Mouse (Mus musculus) bone marrow, adult 2 months (tissue): ENCODE data around the gene Rbm33.

Experiments
- CTCF ChIP-seq: fragments of 200-500 bp; IDR thresholded peaks from 2 replicates; pipeline ENCODE4 v1.5.1; 2011; ENCODE audit warnings: low read length, control low read depth; ENCODE audit not compliant: control insufficient read depth, insufficient read depth
- POLR2A ChIP-seq: fragments of 200-500 bp; IDR thresholded peaks from 2 replicates; pipeline ENCODE4 v1.6.1; 2011; ENCODE audit warnings: low read depth, mild to moderate bottlenecking, control low read depth, low read length, borderline replicate concordance; ENCODE audit not compliant: control insufficient read depth

DNA sequence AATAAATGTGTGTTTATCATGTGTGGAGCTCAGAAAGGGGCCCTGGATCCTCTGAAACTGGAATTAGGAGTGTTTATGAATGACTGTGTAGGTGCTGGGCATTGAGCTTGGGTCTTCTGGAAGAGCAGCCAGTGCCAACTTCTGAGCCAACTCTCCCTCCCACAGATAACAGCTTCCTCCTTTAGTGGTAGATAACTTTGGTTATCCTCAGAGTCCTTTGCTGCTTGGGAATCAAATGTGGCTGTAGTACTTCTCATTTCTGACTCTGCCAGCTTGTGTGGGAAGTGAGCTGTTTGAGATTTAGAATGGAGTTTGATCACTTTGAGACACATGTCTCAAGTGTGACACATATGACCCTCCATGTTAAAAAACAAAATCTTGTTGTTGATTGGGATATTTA is 38.7 kb downstream of the Rbm33 start:
- TF ChIP-seq CTCF (no peak), POLR2A (no peak)
